In genomic region chr3:108900147-108900546, GRCm38 (mm10) we compare ENCODE assay signal across 19 mouse cellular contexts. TPM values are rescaled to one million over a fixed set of nuclear protein-coding genes. Genes with fewer than 3 reads are reported as not detected.
DNase-seq lines count a peak whose midpoint lies in the region; ATAC-seq and TF ChIP-seq lines count a peak whose summit lies in the region.
"Had no signal": no experiment of that assay in that cellular context is flagged by ENCODE, and none has a peak within 500 bp of the region (broad histone marks: within the 10 kb centered on the region; RNA-seq: fewer than 3 reads in every experiment).

No protein-coding gene starts in this region.

- H3K27me3 ChIP-seq in splenic B cell, adult 2 months (ENCODE audit: control insufficient read depth, insufficient read depth, low read length, poor library complexity, severe bottlenecking) = no peaks in the 10 kb centered on the region
- H3K27me3 ChIP-seq in midbrain, postnatal 0 days (ENCODE audit: insufficient read depth, low read length) = no peaks in the 10 kb centered on the region
- no peaks in the 10 kb centered on the region for H3K27me3 ChIP-seq in forebrain, postnatal 0 days (ENCODE audit: insufficient read depth, low read length)
- H3K27me3 ChIP-seq: limb, embryonic 15.5 days had no signal

- H3K9me3 ChIP-seq in midbrain, postnatal 0 days (ENCODE audit: low read length) = no peaks in the 10 kb centered on the region
- no peaks in the 10 kb centered on the region for H3K9me3 ChIP-seq in forebrain, postnatal 0 days (ENCODE audit: low read length)
- H3K9me3 ChIP-seq: hindbrain, embryonic 10.5 days; limb, embryonic 15.5 days had no signal

- 0 out of 2 replicates have a peak overlapping the region, but pooled peaks have one; percentile 9 for H3K27ac ChIP-seq in bone marrow, adult 2 months (ENCODE audit: control insufficient read depth, insufficient read depth, low read depth, low read length, poor library complexity)
- no peak overlapping the region for H3K27ac ChIP-seq in midbrain, postnatal 0 days (ENCODE audit: low read depth, low read length)
- no peak overlapping the region for H3K27ac ChIP-seq in forebrain, postnatal 0 days (ENCODE audit: low read depth, low read length)
- H3K27ac ChIP-seq: hindbrain, embryonic 10.5 days; left cerebral cortex, adult 2 months; limb, embryonic 15.5 days had no signal

- no peak overlapping the region for H3K4me2 ChIP-seq in midbrain, postnatal 0 days (ENCODE audit: low read depth, low read length, poor library complexity, severe bottlenecking)
- no peak overlapping the region for H3K4me2 ChIP-seq in forebrain, postnatal 0 days (ENCODE audit: low read depth)
- H3K4me2 ChIP-seq: limb, embryonic 15.5 days had no signal

- no peak overlapping the region for H3K9ac ChIP-seq in midbrain, postnatal 0 days (replicated peaks; ENCODE audit: low read length, poor library complexity, severe bottlenecking)
- no peak overlapping the region for H3K9ac ChIP-seq in forebrain, postnatal 0 days
- H3K9ac ChIP-seq: limb, embryonic 15.5 days had no signal

- 73% methylated on average over 3 of the region's 3 CpGs for WGBS in lung, adult 2 months
- WGBS in bone marrow, adult 2 months = 19% methylated on average over 3 of the region's 3 CpGs
- WGBS in midbrain, postnatal 0 days = 87% methylated on average over 3 of the region's 3 CpGs
- WGBS in forebrain, postnatal 0 days = 88% methylated on average over 3 of the region's 3 CpGs

- ATAC-seq in megakaryocyte, adult 5-6 weeks (ENCODE audit: poor library complexity, severe bottlenecking) = peak; percentile 98
- ATAC-seq in midbrain, postnatal 0 days (ENCODE audit: low FRiP score) = no peak
- no peak for ATAC-seq in forebrain, postnatal 0 days

- no peaks in the 10 kb centered on the region for H3K4me1 ChIP-seq in lung, adult 2 months (ENCODE audit: control insufficient read depth, insufficient read depth, low read length)
- H3K4me1 ChIP-seq in bone marrow, adult 2 months (ENCODE audit: control insufficient read depth, insufficient read depth, low read length) = no peaks in the 10 kb centered on the region; the same call in 1 of the 2 replicates
- H3K4me1 ChIP-seq in midbrain, postnatal 0 days (ENCODE audit: insufficient read depth, low read length) = no peaks in the 10 kb centered on the region
- H3K4me1 ChIP-seq in forebrain, postnatal 0 days (ENCODE audit: insufficient read depth) = no peaks in the 10 kb centered on the region
- H3K4me1 ChIP-seq: hindbrain, embryonic 10.5 days; limb, embryonic 15.5 days had no signal

- TF ChIP-seq POLR2A in lung, adult 2 months (IDR thresholded peaks at IDR 0.05; ENCODE audit: borderline replicate concordance, extremely low read depth, low read depth, low read length) = no peak
- TF ChIP-seq POLR2A in bone marrow, adult 2 months (IDR thresholded peaks at IDR 0.05; ENCODE audit: borderline replicate concordance, control insufficient read depth, low read depth, low read length) = no peak

- H3K36me3 ChIP-seq in splenic B cell, adult 2 months (ENCODE audit: control insufficient read depth, insufficient read depth, low read length, poor library complexity, severe bottlenecking) = peaks cover 14% of the 10 kb centered on the region
- peaks cover 24% of the 10 kb centered on the region for H3K36me3 ChIP-seq in midbrain, postnatal 0 days (ENCODE audit: insufficient read depth, low read length)
- H3K36me3 ChIP-seq in forebrain, postnatal 0 days (ENCODE audit: insufficient read depth) = peaks cover 18% of the 10 kb centered on the region

- no peak for TF ChIP-seq CTCF in lung, adult 2 months (IDR thresholded peaks at IDR 0.05; ENCODE audit: insufficient read depth, low read length)
- TF ChIP-seq CTCF in bone marrow, adult 2 months (IDR thresholded peaks at IDR 0.05; ENCODE audit: control insufficient read depth, insufficient read depth, low read length) = no peak
- TF ChIP-seq CTCF in midbrain, postnatal 0 days (IDR thresholded peaks at IDR 0.05) = no peak
- no peak for TF ChIP-seq CTCF in forebrain, postnatal 0 days (IDR thresholded peaks at IDR 0.05; ENCODE audit: low read depth)

- peak; percentile 25 to 46 for DNase-seq in lung, adult 18-20 months
- no peak for DNase-seq in lung, adult 2 months
- peak; percentile 89 for DNase-seq in splenic B cell, adult 2 months (ENCODE audit: low read depth, low spot score)
- no peak for DNase-seq in midbrain, postnatal 0 days (ENCODE audit: low spot score)
- no peak for DNase-seq in forebrain, postnatal 0 days
- DNase-seq: adrenal gland, postnatal 25 days; cerebellum, adult 11-12 months; embryo, embryonic 11 days; kidney, adult 18-20 months; retina, postnatal 1 day had no signal

- no peak overlapping the region for H3K4me3 ChIP-seq in lung, adult 2 months (replicated peaks; ENCODE audit: extremely low read depth, low read depth, low read length)
- H3K4me3 ChIP-seq in bone marrow, adult 2 months (replicated peaks; ENCODE audit: control insufficient read depth, low read depth, low read length) = no peak overlapping the region
- H3K4me3 ChIP-seq in midbrain, postnatal 0 days (ENCODE audit: low read depth, low read length) = no peak overlapping the region
- H3K4me3 ChIP-seq in forebrain, postnatal 0 days (ENCODE audit: low read depth, low read length) = no peak overlapping the region
- H3K4me3 ChIP-seq: erythroblast, embryonic 14.5 days; hindbrain, embryonic 10.5 days; left cerebral cortex, adult 2 months; limb, embryonic 15.5 days had no signal

RNA-seq across cellular contexts. Expression of gene Fndc7, which starts 10.3 kb away (rescaled TPM):
- 1.3 and 1.7 TPM in 2 replicates for polyA plus RNA-seq in lung, adult 2 months (2012; rRNA removed)
- not detected in 2 replicates for polyA plus RNA-seq in bone marrow, adult 2 months (2011; ENCODE audit: insufficient read depth, insufficient read length, low replicate concordance, missing spikeins)
- 0.07 TPM in 1 of 2 replicates, not detected in the other for total RNA-seq in megakaryocyte, adult 5-6 weeks (2015)
- 0.12 and 0.44 TPM in 2 replicates for total RNA-seq in megakaryocyte, adult 5-6 weeks (2017)
- total RNA-seq in midbrain, postnatal 0 days (2014; rRNA removed) = not detected in 2 replicates
- 0.09 TPM in 1 of 2 replicates, not detected in the other for polyA plus RNA-seq in midbrain, postnatal 0 days (2015; fragmentation: Nextera tagmentation; extraction: Ambion mirVana)
- 0.24 TPM in 1 of 2 replicates, not detected in the other for total RNA-seq in forebrain, postnatal 0 days (2014; rRNA removed)
- polyA plus RNA-seq in forebrain, postnatal 0 days (2015; fragmentation: Nextera tagmentation; extraction: Ambion mirVana) = not detected in 2 replicates
- polyA plus RNA-seq: erythroblast, embryonic 14.5 days; neural tube, embryonic 11.5 days had no signal

RNA-seq across cellular contexts. Expression of gene Prpf38b, which starts 11.4 kb away (rescaled TPM):
- 48.9 and 64.0 TPM in 2 replicates for polyA plus RNA-seq in lung, adult 2 months (2012; rRNA removed)
- polyA plus RNA-seq in bone marrow, adult 2 months (2011; ENCODE audit: insufficient read depth, insufficient read length, low replicate concordance, missing spikeins) = 160 and 184 TPM in 2 replicates
- total RNA-seq in megakaryocyte, adult 5-6 weeks (2015) = 108 and 110 TPM in 2 replicates
- total RNA-seq in megakaryocyte, adult 5-6 weeks (2017) = 197 and 206 TPM in 2 replicates
- total RNA-seq in midbrain, postnatal 0 days (2014; rRNA removed) = 33.5 and 36.9 TPM in 2 replicates
- 32.5 and 42.2 TPM in 2 replicates for polyA plus RNA-seq in midbrain, postnatal 0 days (2015; fragmentation: Nextera tagmentation; extraction: Ambion mirVana)
- total RNA-seq in forebrain, postnatal 0 days (2014; rRNA removed) = 24.9 and 33.4 TPM in 2 replicates
- polyA plus RNA-seq in forebrain, postnatal 0 days (2015; fragmentation: Nextera tagmentation; extraction: Ambion mirVana) = 17.5 and 34.3 TPM in 2 replicates

RNA-seq across cellular contexts. Expression of gene Henmt1, which starts 39.5 kb away (rescaled TPM):
- polyA plus RNA-seq in lung, adult 2 months (2012; rRNA removed) = 0.19 TPM in 1 of 2 replicates, not detected in the other
- not detected in 2 replicates for polyA plus RNA-seq in bone marrow, adult 2 months (2011; ENCODE audit: insufficient read depth, insufficient read length, low replicate concordance, missing spikeins)
- total RNA-seq in megakaryocyte, adult 5-6 weeks (2015) = 0.11 TPM in 1 of 2 replicates, not detected in the other
- 0.45 TPM in 1 of 2 replicates, not detected in the other for total RNA-seq in megakaryocyte, adult 5-6 weeks (2017)
- total RNA-seq in midbrain, postnatal 0 days (2014; rRNA removed) = 1.3 and 2.3 TPM in 2 replicates
- polyA plus RNA-seq in midbrain, postnatal 0 days (2015; fragmentation: Nextera tagmentation; extraction: Ambion mirVana) = 2.2 and 2.6 TPM in 2 replicates
- 0.24 and 9.9 TPM in 2 replicates for total RNA-seq in forebrain, postnatal 0 days (2014; rRNA removed)
- 2.2 and 2.4 TPM in 2 replicates for polyA plus RNA-seq in forebrain, postnatal 0 days (2015; fragmentation: Nextera tagmentation; extraction: Ambion mirVana)
- total RNA-seq: adrenal gland, postnatal 25 days; heart, adult 8-10 months had no signal
- polyA plus RNA-seq: erythroblast, embryonic 14.5 days had no signal

RNA-seq across cellular contexts. Expression of gene Gm9857, which starts 40.1 kb away (rescaled TPM):
- not detected in 2 replicates for polyA plus RNA-seq in lung, adult 2 months (2012; rRNA removed)
- polyA plus RNA-seq in bone marrow, adult 2 months (2011; ENCODE audit: insufficient read depth, insufficient read length, low replicate concordance, missing spikeins) = not detected in 2 replicates
- total RNA-seq in megakaryocyte, adult 5-6 weeks (2015) = not detected in 2 replicates
- not detected in 2 replicates for total RNA-seq in megakaryocyte, adult 5-6 weeks (2017)
- not detected in 2 replicates for total RNA-seq in midbrain, postnatal 0 days (2014; rRNA removed)
- polyA plus RNA-seq in midbrain, postnatal 0 days (2015; fragmentation: Nextera tagmentation; extraction: Ambion mirVana) = not detected in 2 replicates
- not detected in 2 replicates for total RNA-seq in forebrain, postnatal 0 days (2014; rRNA removed)
- 0.52 TPM in 1 of 2 replicates, not detected in the other for polyA plus RNA-seq in forebrain, postnatal 0 days (2015; fragmentation: Nextera tagmentation; extraction: Ambion mirVana)
- total RNA-seq: adrenal gland, postnatal 25 days; heart, adult 8-10 months; left cerebral cortex, adult 2 months had no signal
- polyA plus RNA-seq: erythroblast, embryonic 14.5 days; hindbrain, embryonic 10.5 days; limb, embryonic 15.5 days; neural tube, embryonic 11.5 days; thymus, postnatal 0 days had no signal

RNA-seq across cellular contexts. Expression of gene Stxbp3, which starts 59.8 kb away (rescaled TPM):
- polyA plus RNA-seq in lung, adult 2 months (2012; rRNA removed) = 7.4 and 14.6 TPM in 2 replicates
- polyA plus RNA-seq in bone marrow, adult 2 months (2011; ENCODE audit: insufficient read depth, insufficient read length, low replicate concordance, missing spikeins) = 11.0 and 13.3 TPM in 2 replicates
- 58.2 and 59.6 TPM in 2 replicates for total RNA-seq in megakaryocyte, adult 5-6 weeks (2015)
- 50.4 and 51.9 TPM in 2 replicates for total RNA-seq in megakaryocyte, adult 5-6 weeks (2017)
- 8.8 and 12.3 TPM in 2 replicates for total RNA-seq in midbrain, postnatal 0 days (2014; rRNA removed)
- 10.7 and 11.7 TPM in 2 replicates for polyA plus RNA-seq in midbrain, postnatal 0 days (2015; fragmentation: Nextera tagmentation; extraction: Ambion mirVana)
- total RNA-seq in forebrain, postnatal 0 days (2014; rRNA removed) = 9.5 and 9.7 TPM in 2 replicates
- polyA plus RNA-seq in forebrain, postnatal 0 days (2015; fragmentation: Nextera tagmentation; extraction: Ambion mirVana) = 8.2 and 11.2 TPM in 2 replicates

Comparison
In these comparisons a context has a peak if more than half of its experiments do, and no peak if none do; other contexts are left out.
1. DNase-seq: peak in lung, adult 18-20 months (2 of 2) and splenic B cell, adult 2 months (single experiment); none in lung, adult 2 months (single experiment), midbrain, postnatal 0 days (single experiment) and forebrain, postnatal 0 days (single experiment).